In the genomic region with DNA sequence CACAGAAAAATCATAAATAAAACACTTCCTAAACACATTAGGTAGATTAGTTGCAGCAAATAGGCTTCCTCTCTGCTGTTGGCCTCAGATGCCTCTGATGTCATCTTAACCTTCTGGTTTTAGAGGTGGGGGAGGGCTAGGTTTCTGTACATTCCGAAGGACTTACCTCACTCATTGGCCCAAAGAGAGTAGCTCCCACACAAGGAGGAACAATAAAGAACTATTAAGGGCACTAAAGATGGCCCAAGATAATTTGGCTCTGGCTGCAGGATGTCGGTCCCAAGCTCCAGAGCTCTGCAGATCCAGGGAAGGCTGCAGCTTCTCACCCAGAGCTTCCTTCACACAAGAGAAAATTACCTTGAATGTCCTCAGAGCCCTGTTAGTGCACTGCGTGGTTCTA, we compare ENCODE assay signal across 11 mouse cellular contexts.
A peak's percentile ranks its signal among the peaks of the same experiment; 100 is the strongest.
DNase-seq lines count a peak whose midpoint lies in the region; ATAC-seq lines count a peak whose summit lies in the region.
"Had no signal": no experiment of that assay in that cellular context is flagged by ENCODE, and none has a peak within 500 bp of the region (broad histone marks: within the 10 kb centered on the region; RNA-seq: fewer than 3 reads in every experiment).

No protein-coding gene starts in this region.

- DNase-seq in 3134 (ENCODE audit: extremely low read depth, insufficient read length, low spot score), result peak; percentile 40
- peak; percentile 3 to 20 for DNase-seq in heart, postnatal 14 days
- no peak for DNase-seq in right cerebral cortex, postnatal 36 days (ENCODE audit: low spot score in 2 of 2)
- DNase-seq in layer of hippocampus, adult 9-11 months, result no peak
- DNase-seq: cerebellum, adult 8-10 months had no signal

- H3K9me3 ChIP-seq in forebrain, embryonic 16.5 days (ENCODE audit: control insufficient read depth, low read length), result no peaks in the 10 kb centered on the region
- H3K9me3 ChIP-seq in forebrain, embryonic 12.5 days, result no peaks in the 10 kb centered on the region

- no peak overlapping the region for H3K4me3 ChIP-seq in forebrain, embryonic 16.5 days (replicated peaks; ENCODE audit: low read length)
- H3K4me3 ChIP-seq in forebrain, embryonic 12.5 days (replicated peaks), result no peak overlapping the region
- H3K4me3 ChIP-seq in brown adipose tissue, adult 24 weeks (ENCODE audit: insufficient read depth, low read depth, low read length), result no peak overlapping the region

- H3K27me3 ChIP-seq in forebrain, embryonic 16.5 days (replicated peaks; ENCODE audit: control insufficient read depth, insufficient read depth, low read length), result no peaks in the 10 kb centered on the region
- H3K27me3 ChIP-seq in forebrain, embryonic 12.5 days, result no peaks in the 10 kb centered on the region

- no peak overlapping the region for H3K9ac ChIP-seq in forebrain, embryonic 16.5 days (replicated peaks; ENCODE audit: low read depth, low read length)
- no peak overlapping the region for H3K9ac ChIP-seq in forebrain, embryonic 12.5 days

- peak; percentile 40; the same call in 1 of the 2 replicates for ATAC-seq in forebrain, embryonic 16.5 days
- no peak for ATAC-seq in forebrain, embryonic 12.5 days (ENCODE audit: low FRiP score)
- no peak for ATAC-seq in erythroblast, adult 5-6 weeks (replicated peaks; ENCODE audit: low FRiP score, poor library complexity, severe bottlenecking)

- H3K36me3 ChIP-seq in forebrain, embryonic 16.5 days (ENCODE audit: control insufficient read depth, insufficient read depth), result no peaks in the 10 kb centered on the region
- H3K36me3 ChIP-seq in forebrain, embryonic 12.5 days (replicated peaks), result no peaks in the 10 kb centered on the region

- no peak overlapping the region for H3K27ac ChIP-seq in forebrain, embryonic 16.5 days (ENCODE audit: low read length)
- no peak overlapping the region for H3K27ac ChIP-seq in forebrain, embryonic 12.5 days
- peak overlapping the region; percentile 37; the same call in 1 of the 2 replicates for H3K27ac ChIP-seq in brown adipose tissue, adult 24 weeks (replicated peaks; ENCODE audit: low read depth, low read length)

- WGBS in forebrain, embryonic 16.5 days, result 35% methylated on average over 3 of the region's 3 CpGs
- 46% methylated on average over 3 of the region's 3 CpGs for WGBS in forebrain, embryonic 12.5 days

- peaks cover 9% of the 10 kb centered on the region for H3K4me1 ChIP-seq in forebrain, embryonic 16.5 days (replicated peaks; ENCODE audit: control insufficient read depth, insufficient read depth, low read length)
- H3K4me1 ChIP-seq in forebrain, embryonic 12.5 days, result peaks cover 12% of the 10 kb centered on the region; the same call in 1 of the 2 replicates
- peaks cover 9% of the 10 kb centered on the region for H3K4me1 ChIP-seq in brown adipose tissue, adult 24 weeks (ENCODE audit: control insufficient read depth, insufficient read depth, insufficient read length, low read length)

- intact Hi-C loops in heart, postnatal 14 days (cut with DNase I), result no loop called here

- H3K4me2 ChIP-seq in forebrain, embryonic 16.5 days (ENCODE audit: low read length), result no peak overlapping the region
- no peak overlapping the region for H3K4me2 ChIP-seq in forebrain, embryonic 12.5 days
- H3K4me2 ChIP-seq: liver, embryonic 11.5 days; midbrain, embryonic 11.5 days had no signal

Comparison
In these comparisons a context has a peak if more than half of its experiments do, and no peak if none do; other contexts are left out.
1. DNase-seq: peak in 3134 (single experiment) and heart, postnatal 14 days (2 of 2); none in right cerebral cortex, postnatal 36 days (0 of 2) and layer of hippocampus, adult 9-11 months (single experiment).